Mouse (Mus musculus) retina, postnatal 1 day (tissue): ENCODE measurements around the gene Schip1.

Source experiments
- DNase-seq: peaks from one replicate; pipeline ENCODE4 v3.0.0-alpha.2; 2012

Schip1 gene

GRCm38 (mm10) chr3:68565675-68566055 is 501.1 kb downstream of the Schip1 start:
- no peak for DNase-seq

DNA sequence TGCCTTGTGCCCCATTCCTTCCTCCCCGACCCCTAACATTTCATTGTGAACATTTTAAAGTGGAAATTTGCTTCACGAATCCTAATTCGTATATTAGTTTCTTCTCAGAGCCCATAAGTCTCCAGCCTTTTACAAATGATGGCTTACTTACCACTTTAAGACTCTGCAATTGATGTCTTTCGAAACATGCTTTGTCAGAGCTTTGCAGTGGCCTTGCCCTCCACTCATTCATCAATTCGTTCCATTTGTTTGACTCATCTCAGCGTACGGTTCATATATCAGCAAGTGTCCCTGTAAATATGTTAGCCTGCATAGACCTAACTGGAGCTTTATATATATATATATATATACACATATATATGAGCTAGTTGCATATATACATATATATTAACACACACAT is 503.0 kb downstream of the Schip1 start:
- no peak for DNase-seq

DNA sequence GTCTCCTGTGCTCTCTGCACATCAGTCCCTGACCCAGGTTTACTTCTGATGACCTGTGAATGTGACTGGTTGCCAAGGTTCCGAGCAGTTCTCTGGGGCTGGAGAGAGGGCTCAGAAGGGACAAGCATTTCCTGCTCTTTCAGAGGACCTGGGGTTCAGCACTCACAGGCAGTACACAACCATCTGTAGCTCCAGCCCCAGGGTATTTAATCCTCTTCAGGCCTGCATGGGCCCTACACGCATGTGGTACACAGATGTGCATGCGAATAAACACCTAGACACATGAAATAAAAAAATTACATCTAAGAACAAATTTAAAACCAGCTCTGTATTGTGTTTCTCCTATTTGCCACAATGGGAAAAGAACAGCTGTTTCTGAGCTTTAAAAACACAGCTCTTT is 503.5 kb downstream of the Schip1 start:
- DNase-seq: no peak

DNA sequence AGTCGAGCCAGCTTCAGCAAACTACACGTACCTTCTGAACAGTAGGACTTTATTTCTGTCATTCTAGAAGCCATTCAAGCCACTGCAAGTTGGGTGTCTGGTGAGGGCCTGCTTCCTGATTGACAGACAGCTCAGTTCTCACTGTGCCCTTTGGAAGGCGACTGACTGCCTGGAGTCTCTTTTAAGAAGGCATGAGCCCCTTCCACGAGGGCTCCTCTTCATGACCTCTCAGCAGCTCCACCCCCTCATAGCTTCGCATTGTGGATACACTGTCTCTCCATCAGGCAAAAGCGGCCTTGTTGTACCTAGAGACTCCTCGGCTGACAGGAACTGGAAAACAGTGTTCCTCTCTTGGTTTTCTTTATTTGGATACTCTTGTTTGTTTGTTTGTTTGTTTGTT is 504.1 kb downstream of the Schip1 start:
- DNase-seq: no peak

DNA sequence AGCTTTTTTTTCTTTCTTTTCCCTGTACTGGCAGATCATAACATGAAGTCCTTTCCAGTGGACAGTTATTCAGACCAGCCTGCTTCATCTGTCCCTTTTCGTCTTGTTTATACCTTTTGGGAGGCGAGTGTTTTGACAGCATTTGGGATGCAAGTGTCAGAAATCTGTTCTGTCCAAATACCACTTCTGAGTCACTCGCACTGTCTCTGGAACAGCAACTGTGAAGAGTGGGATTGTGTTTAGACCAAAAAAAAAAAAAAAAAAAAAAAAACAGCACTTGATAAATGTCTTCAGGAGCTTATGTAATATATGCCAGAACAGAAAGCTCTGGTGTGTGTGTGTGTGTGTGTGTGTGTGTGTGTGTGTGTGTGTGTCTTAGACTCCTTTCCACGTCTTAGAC is 505.7 kb downstream of the Schip1 start:
- DNase-seq: no peak

GRCm38 (mm10) chr3:68572249-68573225 is 507.9 kb downstream of the Schip1 start:
- DNase-seq: peak; percentile 92

- no peak for DNase-seq
Observed at GRCm38 (mm10) chr3:68573226-68573624, 508.6 kb downstream of the Schip1 start.

DNA sequence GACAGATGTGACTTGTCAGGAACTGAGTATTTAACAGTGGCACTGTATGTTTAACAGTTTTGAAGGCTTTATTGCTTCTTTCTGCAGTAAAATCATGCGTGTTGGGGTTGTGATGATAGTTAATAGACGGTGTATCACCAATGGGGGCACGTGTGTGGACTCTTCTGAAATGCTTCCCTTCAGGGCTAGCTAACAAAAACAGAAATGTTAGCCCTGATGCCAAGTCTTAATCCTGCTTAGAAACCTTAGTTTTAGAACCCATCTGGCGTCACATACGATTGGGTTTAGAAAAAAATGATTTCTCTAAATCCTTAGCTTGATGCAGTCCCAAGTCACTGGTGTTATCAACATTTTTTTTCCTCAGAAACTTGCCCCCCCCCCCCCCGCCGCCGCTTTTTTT is 509.5 kb downstream of the Schip1 start:
- no peak for DNase-seq

DNA sequence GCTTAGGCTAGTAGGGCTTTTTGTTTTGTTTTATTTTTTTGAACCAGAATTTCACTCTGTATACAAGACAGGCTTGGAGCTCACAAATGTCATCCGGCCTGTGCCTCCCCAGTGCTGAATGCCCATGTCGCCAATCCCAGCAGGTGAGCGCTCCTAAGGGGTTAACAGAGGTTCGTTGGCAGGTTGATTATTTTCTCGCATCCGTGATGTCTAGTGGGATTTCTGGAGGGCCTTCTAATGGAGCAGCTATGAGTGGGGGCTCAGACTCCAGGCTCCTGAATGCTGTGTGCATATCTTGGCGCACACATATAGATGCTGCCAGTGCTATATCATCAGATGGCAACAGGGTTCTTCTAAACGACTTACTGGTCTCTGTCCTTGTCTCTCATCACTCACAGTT is 510.0 kb downstream of the Schip1 start:
- no peak for DNase-seq

GRCm38 (mm10) chr3:68575636-68576340 is 511.2 kb downstream of the Schip1 start:
- DNase-seq: no peak

GRCm38 (mm10) chr3:68576431-68576830 is 511.8 kb downstream of the Schip1 start:
- DNase-seq: peak; percentile 86

GRCm38 (mm10) chr3:68576948-68577347 is 512.3 kb downstream of the Schip1 start:
- no peak for DNase-seq

DNA sequence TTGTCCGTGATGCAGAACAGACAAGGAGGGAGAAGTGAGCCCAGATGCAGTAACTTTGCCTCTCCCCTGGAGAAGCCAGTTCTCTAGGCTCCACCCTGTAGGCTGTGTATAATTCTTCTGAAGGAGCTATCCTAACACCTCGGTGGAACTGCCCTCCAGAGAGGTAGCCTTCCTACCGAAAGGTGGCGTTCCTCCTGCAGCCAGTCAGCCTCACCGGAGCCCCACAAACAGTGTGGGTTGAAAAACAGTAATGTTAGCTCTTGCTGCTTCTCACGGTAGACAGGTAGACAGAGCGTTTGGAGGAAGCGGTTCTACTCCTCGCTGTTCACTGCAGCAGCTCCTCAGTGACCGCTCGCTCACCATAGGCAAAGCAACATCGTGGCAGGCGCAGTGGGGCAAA is 517.0 kb downstream of the Schip1 start:
- DNase-seq: no peak

- no peak for DNase-seq
Observed at GRCm38 (mm10) chr3:68582103-68582740, 517.6 kb downstream of the Schip1 start.

- DNase-seq: no peak
Observed at GRCm38 (mm10) chr3:68583031-68583693, 518.6 kb downstream of the Schip1 start.

DNA sequence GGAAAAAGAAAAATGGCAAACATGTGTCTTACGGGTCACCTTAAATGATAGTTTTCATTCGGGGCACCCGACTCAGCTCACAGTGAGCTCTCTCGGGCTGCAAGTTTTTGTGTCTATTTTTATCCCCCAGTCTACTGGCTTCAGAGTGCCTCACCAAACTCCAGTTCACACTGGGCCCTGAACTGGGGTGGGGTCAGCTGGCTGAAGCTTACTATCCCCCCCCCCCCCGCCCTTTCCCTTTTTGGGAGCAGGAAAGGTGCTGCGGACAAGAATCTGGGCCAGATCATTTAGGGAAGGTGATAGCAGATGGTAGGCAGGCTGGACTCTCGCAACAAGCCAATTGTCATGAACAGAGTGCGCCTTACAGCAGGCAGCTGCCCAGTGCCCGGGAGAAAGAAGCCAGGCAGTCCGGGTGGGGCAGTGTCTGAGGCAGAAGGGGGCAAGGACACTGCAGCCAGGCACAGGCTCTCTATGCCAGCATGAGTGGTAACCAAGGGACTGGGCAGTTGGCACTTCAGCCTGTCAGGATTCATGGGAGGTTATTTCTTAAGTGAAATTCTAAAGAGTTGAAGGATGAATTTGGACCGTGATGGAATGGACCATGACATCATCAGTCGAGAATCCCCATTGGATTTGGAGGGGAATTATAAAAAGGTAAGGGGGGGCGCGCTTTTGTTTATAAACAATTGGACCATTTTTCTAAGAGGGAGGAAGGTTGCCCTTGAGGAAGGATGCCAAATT is 519.3 kb downstream of the Schip1 start:
- peak; percentile 68 for DNase-seq

GRCm38 (mm10) chr3:68585213-68585612 is 520.6 kb downstream of the Schip1 start:
- DNase-seq: no peak

- DNase-seq: no peak
Observed at GRCm38 (mm10) chr3:68586646-68587064, 522.1 kb downstream of the Schip1 start.

GRCm38 (mm10) chr3:68587567-68588245 is 523.1 kb downstream of the Schip1 start:
- DNase-seq: no peak

- no peak for DNase-seq
Observed at GRCm38 (mm10) chr3:68589220-68589840, 524.7 kb downstream of the Schip1 start.

DNA sequence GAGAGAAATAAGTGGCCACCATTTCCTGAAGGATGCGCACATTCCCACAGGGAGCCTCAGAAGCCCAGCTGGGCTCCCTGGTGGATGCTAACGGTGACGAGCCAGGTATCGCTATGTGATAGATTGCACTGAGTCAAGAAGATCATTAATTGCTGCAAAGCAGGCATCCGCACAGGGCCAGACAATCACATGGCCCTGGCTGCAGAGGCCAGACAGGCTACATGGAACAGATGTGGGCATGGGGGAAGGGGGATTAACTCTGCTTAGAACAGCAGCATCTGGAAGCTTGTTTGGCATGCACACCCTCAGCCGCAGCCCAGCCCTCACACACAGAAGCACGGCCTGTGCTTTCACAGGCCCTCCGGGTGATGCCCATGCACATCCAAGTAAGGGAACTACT is 525.8 kb downstream of the Schip1 start:
- DNase-seq: no peak
